Mouse (Mus musculus): ENCODE measurements at regions not wholly inside any gene's neighbourhood (a gene's known extent, or its start where the extent isn't known, plus 50 kb on each side); places are given as distances from the start of the nearest gene placed in this dataset.

GRCm38 (mm10) chr1:30595122-30595730 lies 278.5 kb downstream of the Phf3 start:
- TF ChIP-seq CTCF (IDR thresholded peaks at IDR 0.05; ENCODE audit: low read depth, low read length) (no peak), POLR2A (IDR thresholded peaks at IDR 0.05; ENCODE audit: extremely low read depth, insufficient read depth, low read length) (no peak)

Data from liver, adult 2 months (tissue).